Mouse (Mus musculus): ENCODE results near the gene Fam71f2.

- TF ChIP-seq E2F4 (IDR thresholded peaks at IDR 0.05; ENCODE audit: borderline replicate concordance, low read depth, low read length) (no peak), USF2 (IDR thresholded peaks at IDR 0.05; ENCODE audit: borderline replicate concordance in 1 of 2, insufficient read depth in 1 of 2, low read depth in 1 of 2, low read length in 2 of 2) (no peak), MAX (IDR thresholded peaks at IDR 0.05; ENCODE audit: low read length) (no peak), MAZ (IDR thresholded peaks at IDR 0.05; ENCODE audit: low read depth, low read length) (no peak), CTCF (IDR thresholded peaks at IDR 0.05 in 2 of 3, conservative IDR thresholded peaks at IDR 0.05 in 1 of 3; ENCODE audit: control insufficient read depth in 1 of 3, insufficient read depth in 1 of 3, low read depth in 2 of 3, low read length in 3 of 3, poor library complexity in 1 of 3, severe bottlenecking in 1 of 3) (no peak), GATA1 (IDR thresholded peaks at IDR 0.05; ENCODE audit: low read depth, low read length) (no peak), USF1 (IDR thresholded peaks at IDR 0.05; ENCODE audit: low read depth, low read length) (no peak), RCOR1 (IDR thresholded peaks at IDR 0.05; ENCODE audit: low read depth, low read length) (no peak), POLR2A (IDR thresholded peaks at IDR 0.05; ENCODE audit: control insufficient read depth in 1 of 2, insufficient read depth in 1 of 2, low read depth in 1 of 2, low read length in 2 of 2, poor library complexity in 1 of 2) (no peak), EP300 (IDR thresholded peaks at IDR 0.05; ENCODE audit: low read depth in 1 of 2, low read length in 2 of 2) (no peak), UBTF (IDR thresholded peaks at IDR 0.05; ENCODE audit: borderline replicate concordance, insufficient read depth, low read depth, low read length) (no peak), CHD1 (IDR thresholded peaks at IDR 0.05; ENCODE audit: low read depth, low read length) (no peak), KAT2A (conservative IDR thresholded peaks at IDR 0.05; ENCODE audit: low read depth, low read length) (no peak), MAFK (IDR thresholded peaks at IDR 0.05; ENCODE audit: borderline replicate concordance, low read depth, low read length) (no peak)
Observed at GRCm38 (mm10) chr6:29280671-29281070, 1.3 kb downstream of the Fam71f2 start.
